Mouse (Mus musculus) lung, adult 2 months (tissue): ENCODE measurements around the gene Il23r.

ENCODE experiments used
- CTCF ChIP-seq: fragments of 200-500 bp; IDR thresholded peaks from 2 replicates; pipeline ENCODE4 v1.5.1; 2011; ENCODE audit warnings: mild to moderate bottlenecking, low read length, control low read depth; ENCODE audit not compliant: insufficient read depth
- POLR2A ChIP-seq: fragments of 200-500 bp; IDR thresholded peaks from 2 replicates; pipeline ENCODE4 v1.6.1; 2011; ENCODE audit warnings: low read depth, mild to moderate bottlenecking, control low read depth, low read length, borderline replicate concordance; ENCODE audit errors: extremely low read depth

GRCm38 (mm10) chr6:67471242-67471641 lies 20.4 kb downstream of the Il23r start:
- TF ChIP-seq CTCF (no peak), POLR2A (no peak)
